Mouse (Mus musculus): ENCODE data around the gene Fam184a.
"Not testable (repeated sequence)": the region's sequence is repeated elsewhere in the genome, so short reads cannot be mapped to it uniquely, and the experiment has no call there.

DNA sequence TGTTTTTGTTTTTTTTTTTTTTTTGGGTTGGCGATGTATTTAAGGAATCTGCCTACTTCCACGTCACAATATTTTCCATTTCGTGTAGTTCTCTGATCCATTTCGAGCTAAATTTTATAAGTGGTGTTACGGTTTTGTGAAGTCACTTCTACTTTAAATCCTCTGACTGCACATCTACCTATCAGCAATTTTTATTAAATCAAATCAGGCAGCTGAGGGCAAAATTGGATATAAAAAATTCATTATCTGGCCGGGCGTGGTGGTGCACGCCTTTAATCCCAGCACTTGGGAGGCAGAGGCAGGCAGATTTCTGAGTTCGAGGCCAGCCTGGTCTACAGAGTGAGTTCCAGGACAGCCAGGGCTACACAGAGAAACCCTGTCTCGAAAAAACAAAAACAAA lies 120.6 kb downstream of the Fam184a start, which contains the start of gene Mcm9:
- TF ChIP-seq CTCF (IDR thresholded peaks at IDR 0.05; ENCODE audit: control insufficient read depth, insufficient read depth, insufficient read length); MYOG (IDR thresholded peaks at IDR 0.05; ENCODE audit: control insufficient read depth, extremely low read depth, insufficient read length); MAX (IDR thresholded peaks at IDR 0.05); USF1 (IDR thresholded peaks at IDR 0.05; ENCODE audit: low read depth): not testable (repeated sequence)

Measured in C2C12 (cell line).